Mouse (Mus musculus): ENCODE measurements around the gene Csf2rb2. TPM values are rescaled to one million over a fixed set of nuclear protein-coding genes. Genes with fewer than 3 reads are reported as not detected.
A peak's percentile ranks its signal among the peaks of the same experiment; 100 is the strongest.

The Csf2rb2 gene
- polyA plus RNA-seq, 1 experiment = 0.20 TPM

DNA sequence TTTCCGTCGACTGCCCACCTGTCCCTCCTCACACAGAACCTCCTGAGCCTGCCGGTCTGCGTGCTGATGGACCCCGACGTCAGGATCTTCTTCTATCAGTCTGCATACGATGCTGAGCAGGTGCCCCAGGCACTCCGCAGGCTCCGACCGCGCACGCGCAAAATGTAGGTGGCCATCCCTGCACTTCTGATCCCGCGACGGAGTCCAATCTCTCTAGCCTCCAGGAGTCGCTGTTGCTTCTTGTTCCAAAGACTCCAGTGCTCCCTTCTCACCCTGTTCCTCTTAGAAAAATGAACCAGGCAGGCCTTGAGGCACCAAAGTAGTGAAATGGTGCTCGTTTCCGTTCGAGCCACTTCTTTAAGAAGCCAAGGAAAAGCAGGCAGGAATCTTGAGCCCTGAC is 50.8 kb downstream of the Csf2rb2 start:
- peak; percentile 17; the same call in 1 of the 2 replicates for TF ChIP-seq CTCF (IDR thresholded peaks at IDR 0.05; ENCODE audit: borderline replicate concordance, insufficient read depth, low read depth, low read length)
- no peak for TF ChIP-seq POLR2A (IDR thresholded peaks at IDR 0.05; ENCODE audit: borderline replicate concordance, insufficient read depth, low read length)

DNA sequence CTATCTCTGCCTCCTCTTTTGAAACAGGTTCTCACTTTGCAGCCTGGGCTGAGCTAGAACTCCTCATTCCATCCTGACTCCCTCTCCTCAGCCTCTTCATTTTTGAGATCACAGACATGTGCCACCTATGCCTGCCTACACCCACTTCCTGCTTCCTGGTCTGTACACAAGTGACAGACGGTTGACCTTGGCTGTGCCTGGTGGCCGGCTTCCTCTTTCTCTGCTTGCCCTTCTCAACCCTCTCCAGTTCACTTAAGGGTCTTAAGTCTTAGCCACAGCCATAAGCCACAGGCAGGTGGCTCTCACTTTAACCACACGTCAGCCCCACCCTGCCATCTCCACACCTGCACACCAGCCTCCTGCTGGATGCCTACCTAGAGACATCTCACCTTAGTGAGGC is 57.1 kb downstream of the Csf2rb2 start:
- WGBS = 76% methylated on average over 3 of the region's 3 CpGs
- H3K4me3 ChIP-seq (replicated peaks; ENCODE audit: insufficient read depth, low read depth, low read length) = no peak overlapping the region
- no peak for DNase-seq
- no peaks in the 10 kb centered on the region for H3K27me3 ChIP-seq (ENCODE audit: control insufficient read depth, insufficient read depth, low read length)
- TF ChIP-seq POLR2A (IDR thresholded peaks at IDR 0.05; ENCODE audit: borderline replicate concordance, insufficient read depth, low read length) = no peak
- no peak for TF ChIP-seq CTCF (IDR thresholded peaks at IDR 0.05; ENCODE audit: borderline replicate concordance, insufficient read depth, low read depth, low read length)
- H3K4me1 ChIP-seq (ENCODE audit: control insufficient read depth, insufficient read depth, low read length) = no peaks in the 10 kb centered on the region
- no peak overlapping the region for H3K27ac ChIP-seq (ENCODE audit: insufficient read depth, low read length)

More for the DNA sequence above, 50.8 kb downstream of the Csf2rb2 start:
- no peak overlapping the region for H3K4me3 ChIP-seq (replicated peaks; ENCODE audit: insufficient read depth, low read depth, low read length)
- H3K27ac ChIP-seq (ENCODE audit: insufficient read depth, low read length) = no peak overlapping the region
- DNase-seq = peak; percentile 51 to 54
- H3K4me1 ChIP-seq (ENCODE audit: control insufficient read depth, insufficient read depth, low read length) = no peaks in the 10 kb centered on the region
- no peaks in the 10 kb centered on the region for H3K27me3 ChIP-seq (ENCODE audit: control insufficient read depth, insufficient read depth, low read length)
- WGBS = 23% methylated on average over 20 of the region's 20 CpGs

DNA sequence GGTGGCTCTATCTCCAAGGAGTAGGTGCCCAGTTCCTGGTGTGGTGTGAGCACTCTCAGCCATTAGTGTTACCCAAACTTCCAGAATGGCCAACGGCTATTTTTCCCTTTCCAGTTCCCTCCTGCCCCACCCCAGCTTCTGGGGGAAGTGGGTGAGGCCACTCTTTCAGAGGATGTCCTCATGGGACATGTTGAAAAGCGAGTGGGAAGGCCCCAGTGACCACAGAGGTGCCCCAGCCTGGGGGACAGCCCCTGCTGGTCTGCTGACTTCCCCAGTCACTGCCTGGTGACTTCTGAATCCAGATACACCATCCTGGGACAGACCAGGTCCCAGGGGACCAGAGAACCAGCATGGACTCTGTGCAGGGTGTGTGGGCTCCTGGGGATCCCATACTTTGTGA is 57.9 kb downstream of the Csf2rb2 start:
- TF ChIP-seq CTCF (IDR thresholded peaks at IDR 0.05; ENCODE audit: borderline replicate concordance, insufficient read depth, low read depth, low read length) = no peak
- TF ChIP-seq POLR2A (IDR thresholded peaks at IDR 0.05; ENCODE audit: borderline replicate concordance, insufficient read depth, low read length) = no peak
- Histone ChIP-seq H3K4me1 (ENCODE audit: control insufficient read depth, insufficient read depth, low read length) (no peaks in the 10 kb centered on the region), H3K27me3 (ENCODE audit: control insufficient read depth, insufficient read depth, low read length) (no peaks in the 10 kb centered on the region), H3K4me3 (replicated peaks; ENCODE audit: insufficient read depth, low read depth, low read length) (no peak overlapping the region), H3K27ac (ENCODE audit: insufficient read depth, low read length) (no peak overlapping the region)
- no peak for DNase-seq
- 67% methylated on average over 2 of the region's 2 CpGs for WGBS

DNA sequence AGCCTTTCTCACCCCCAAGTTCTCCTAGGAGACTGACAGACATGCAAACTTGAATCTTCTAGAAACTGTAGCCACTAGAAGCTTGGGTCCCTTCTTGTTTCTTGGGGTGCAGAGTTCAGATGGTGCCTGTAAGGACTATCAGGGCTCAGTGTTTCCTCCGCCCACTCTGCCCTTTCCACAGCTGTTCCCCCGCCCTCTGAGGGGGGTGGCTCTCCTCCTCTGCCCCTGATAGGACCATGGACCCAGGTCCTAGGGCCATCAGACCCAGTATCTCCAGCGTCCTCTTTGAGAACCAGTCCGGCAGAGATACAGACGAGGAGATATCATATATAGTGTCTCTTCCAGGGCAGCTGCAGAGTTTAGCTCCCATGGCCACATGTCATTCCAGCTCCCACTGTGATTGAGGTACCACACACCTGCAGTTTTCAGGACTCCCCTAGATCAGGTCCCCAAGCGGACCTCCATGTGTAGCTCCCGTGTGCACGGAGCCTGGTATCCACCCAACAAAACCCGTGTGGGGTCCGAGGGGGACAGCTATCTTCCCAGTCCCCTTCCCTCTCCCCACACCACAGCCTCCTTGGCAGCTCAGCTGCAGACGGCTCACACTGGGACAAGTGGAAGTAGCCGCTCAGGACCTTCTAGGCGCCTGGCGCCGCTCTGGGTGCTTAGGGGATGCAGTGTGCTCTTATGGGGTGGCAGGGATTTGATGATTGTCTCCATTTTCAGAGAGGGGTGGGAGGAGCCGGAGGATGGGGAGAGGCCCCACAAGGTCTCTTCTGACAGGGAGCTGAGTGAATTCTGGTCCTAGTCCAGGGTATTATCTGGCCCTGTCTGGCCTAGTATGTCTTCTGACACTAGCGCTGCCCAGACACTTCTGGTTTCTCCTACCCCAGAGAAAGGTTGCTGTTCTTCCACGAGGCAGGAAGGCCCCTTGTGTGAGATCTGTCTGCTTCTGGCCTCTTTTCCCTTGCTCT is 59.1 kb downstream of the Csf2rb2 start:
- 69% methylated on average over 18 of the region's 18 CpGs for WGBS
- Histone ChIP-seq H3K4me3 (replicated peaks; ENCODE audit: insufficient read depth, low read depth, low read length) (no peak overlapping the region), H3K4me1 (ENCODE audit: control insufficient read depth, insufficient read depth, low read length) (no peaks in the 10 kb centered on the region), H3K27ac (ENCODE audit: insufficient read depth, low read length) (no peak overlapping the region), H3K27me3 (ENCODE audit: control insufficient read depth, insufficient read depth, low read length) (no peaks in the 10 kb centered on the region)
- no peak for DNase-seq
- TF ChIP-seq POLR2A (IDR thresholded peaks at IDR 0.05; ENCODE audit: borderline replicate concordance, insufficient read depth, low read length) (no peak), CTCF (IDR thresholded peaks at IDR 0.05; ENCODE audit: borderline replicate concordance, insufficient read depth, low read depth, low read length) (no peak)

DNA sequence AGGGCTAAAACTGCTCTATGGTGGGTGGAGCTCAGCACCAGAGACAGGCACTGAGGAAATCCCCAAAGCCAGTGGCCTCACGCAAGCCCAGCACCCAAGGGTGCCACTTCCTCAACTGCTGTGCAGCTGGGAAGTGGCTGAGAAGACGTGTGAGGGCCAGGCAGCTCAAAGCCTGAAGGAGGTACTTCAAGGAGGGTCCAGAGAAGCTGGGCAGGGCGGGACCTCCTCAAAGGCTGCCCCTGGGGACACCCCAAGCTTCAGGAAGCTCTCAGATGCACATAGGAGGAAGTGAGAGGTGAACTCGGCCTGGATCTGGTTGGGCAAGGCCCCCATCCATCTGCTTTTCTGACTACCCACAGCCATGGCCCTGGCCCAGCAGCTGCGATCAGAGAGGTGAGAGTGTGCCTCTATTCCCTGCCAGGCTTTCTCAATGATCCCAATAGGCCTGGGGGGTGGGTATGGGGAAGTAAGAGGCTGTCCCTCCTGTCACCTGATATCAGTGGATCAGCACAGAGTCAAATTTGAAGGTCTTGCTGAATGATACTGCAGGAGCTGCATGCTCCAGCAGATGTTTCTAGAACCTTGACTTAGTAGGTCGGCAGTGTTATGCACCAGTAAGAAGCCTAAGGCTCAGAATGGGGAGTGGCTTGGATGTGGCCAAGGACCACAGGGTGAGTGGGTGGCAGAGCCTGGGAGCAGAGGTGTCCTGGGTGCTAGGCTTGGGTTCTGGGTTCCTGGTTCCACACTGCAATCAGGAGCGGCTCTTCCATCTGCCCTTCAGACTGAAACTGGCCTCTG is 60.6 kb downstream of the Csf2rb2 start, which contains the start of gene Ncf4:
Ncf4 (plus strand) TSS at position 107 of the 798 bp plus-strand sequence.
- Histone ChIP-seq H3K4me3 (replicated peaks; ENCODE audit: insufficient read depth, low read depth, low read length) (no peak within 1 kb of the TSS), H3K4me1 (ENCODE audit: control insufficient read depth, insufficient read depth, low read length) (no peaks in the 10 kb centered on the region), H3K27ac (ENCODE audit: insufficient read depth, low read length) (no peak within 1 kb of the TSS), H3K27me3 (ENCODE audit: control insufficient read depth, insufficient read depth, low read length) (no peaks in the 10 kb centered on the region)
- TF ChIP-seq POLR2A (IDR thresholded peaks at IDR 0.05; ENCODE audit: borderline replicate concordance, insufficient read depth, low read length) (no peak), CTCF (IDR thresholded peaks at IDR 0.05; ENCODE audit: borderline replicate concordance, insufficient read depth, low read depth, low read length) (no peak)
- DNase-seq = no peak
- WGBS = 76% methylated on average over 7 of the region's 7 CpGs

DNA sequence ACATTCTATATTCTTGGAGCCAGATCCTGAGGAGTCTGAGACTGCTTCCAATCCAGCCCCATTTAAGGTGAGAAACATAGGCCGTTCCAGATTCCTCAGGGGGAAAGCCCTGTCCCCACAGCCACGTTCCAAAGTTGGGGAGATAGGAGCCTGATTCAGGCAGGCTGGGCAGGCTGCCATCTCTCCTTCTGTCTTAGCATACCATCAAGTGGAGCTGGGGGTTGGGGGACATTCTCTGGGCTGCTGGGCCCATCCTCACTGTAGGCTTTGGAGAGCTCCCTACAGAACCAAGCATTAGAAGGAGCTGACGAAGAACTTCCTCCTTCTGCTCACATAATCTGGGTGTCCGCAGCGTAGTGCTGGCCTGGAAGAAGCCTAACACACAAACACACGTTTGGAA is 61.7 kb downstream of the Csf2rb2 start:
- no peak for DNase-seq
- Histone ChIP-seq H3K4me1 (ENCODE audit: control insufficient read depth, insufficient read depth, low read length) (no peaks in the 10 kb centered on the region), H3K27me3 (ENCODE audit: control insufficient read depth, insufficient read depth, low read length) (no peaks in the 10 kb centered on the region), H3K27ac (ENCODE audit: insufficient read depth, low read length) (no peak overlapping the region), H3K4me3 (replicated peaks; ENCODE audit: insufficient read depth, low read depth, low read length) (no peak overlapping the region)
- TF ChIP-seq POLR2A (IDR thresholded peaks at IDR 0.05; ENCODE audit: borderline replicate concordance, insufficient read depth, low read length) (no peak), CTCF (IDR thresholded peaks at IDR 0.05; ENCODE audit: borderline replicate concordance, insufficient read depth, low read depth, low read length) (no peak)
- 54% methylated on average over 6 of the region's 6 CpGs for WGBS

DNA sequence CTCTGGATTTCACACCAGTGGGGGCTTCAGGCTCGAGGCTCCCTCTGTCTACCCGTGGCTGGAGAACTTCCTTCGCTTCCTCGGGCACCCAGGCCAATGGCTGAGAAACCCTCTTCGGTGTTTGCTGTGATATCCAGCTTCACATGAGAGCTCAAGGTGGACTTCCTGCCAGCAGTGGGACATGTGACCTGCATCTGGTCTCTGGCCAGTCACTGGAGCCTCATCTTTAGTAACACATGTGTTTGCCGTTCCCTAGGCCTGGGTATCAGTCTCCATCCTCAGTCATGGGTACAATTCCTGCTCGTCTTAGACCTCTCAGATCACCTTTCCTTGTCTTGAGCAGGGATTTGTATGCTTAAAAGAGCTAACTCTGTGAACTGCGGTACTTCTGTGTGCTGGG is 62.5 kb downstream of the Csf2rb2 start:
- no peak overlapping the region for H3K27ac ChIP-seq (ENCODE audit: insufficient read depth, low read length)
- no peaks in the 10 kb centered on the region for H3K27me3 ChIP-seq (ENCODE audit: control insufficient read depth, insufficient read depth, low read length)
- 77% methylated on average over 8 of the region's 8 CpGs for WGBS
- no peaks in the 10 kb centered on the region for H3K4me1 ChIP-seq (ENCODE audit: control insufficient read depth, insufficient read depth, low read length)
- H3K4me3 ChIP-seq (replicated peaks; ENCODE audit: insufficient read depth, low read depth, low read length) = no peak overlapping the region
- TF ChIP-seq CTCF (IDR thresholded peaks at IDR 0.05; ENCODE audit: borderline replicate concordance, insufficient read depth, low read depth, low read length) (no peak), POLR2A (IDR thresholded peaks at IDR 0.05; ENCODE audit: borderline replicate concordance, insufficient read depth, low read length) (no peak)
- no peak for DNase-seq
